Mouse (Mus musculus) midbrain, embryonic 12.5 days (tissue): ENCODE results near the gene Gm8020. TPM values are rescaled to one million over a fixed set of nuclear protein-coding genes. Genes with fewer than 3 reads are reported as not detected.
"Not testable (repeated sequence)": the region's sequence is repeated elsewhere in the genome, so short reads cannot be mapped to it uniquely, and the experiment has no call there.

ENCODE experiments used
- ATAC-seq: fragments of 200-750 bp; cut with Nextera tagmentation; 2 replicates; pipeline ENCODE4 v1.8.0; 2017; ENCODE audit warnings: low read depth, moderate TSS enrichment, moderate library complexity; ENCODE audit not compliant: low FRiP score
- H3K27ac ChIP-seq: fragments of 300-500 bp; sonication (generic); replicated peaks from 2 replicates; pipeline ENCODE4 v1.5.1; 2016; ENCODE audit warnings: mild to moderate bottlenecking
- H3K27me3 ChIP-seq: fragments of 300-500 bp; sonication (generic); 2 replicates; pipeline ENCODE4 v1.6.1; 2016; ENCODE audit warnings: mild to moderate bottlenecking
- H3K36me3 ChIP-seq: fragments of 300-500 bp; sonication (generic); 2 replicates; pipeline ENCODE4 v1.6.1; 2016
- H3K4me1 ChIP-seq: fragments of 300-500 bp; sonication (generic); 2 replicates; pipeline ENCODE4 v1.6.1; 2016
- H3K4me2 ChIP-seq: fragments of 300-500 bp; sonication (generic); replicated peaks from 2 replicates; pipeline ENCODE4 v1.6.1; 2016; ENCODE audit warnings: mild to moderate bottlenecking, moderate library complexity
- H3K4me3 ChIP-seq: fragments of 300-500 bp; sonication (generic); 2 replicates; pipeline ENCODE4 v1.5.1; 2016; ENCODE audit warnings: mild to moderate bottlenecking
- H3K9ac ChIP-seq: fragments of 300-500 bp; sonication (generic); replicated peaks from 2 replicates; pipeline ENCODE4 v1.6.1; 2016; ENCODE audit warnings: mild to moderate bottlenecking, moderate library complexity
- H3K9me3 ChIP-seq: fragments of 300-500 bp; sonication (generic); 2 replicates; pipeline ENCODE4 v1.6.1; 2016; ENCODE audit warnings: mild to moderate bottlenecking
- WGBS: fragments of 180-500 bp; shearing (Covaris S2); methylation state at CpG from one replicate; pipeline ENCODE4 v1.1.7; 2016; 5-methylcytosine and 5-hydroxymethylcytosine counted together
- polyA plus RNA-seq: library from polyadenylated mRNA; unstranded; fragments of >200 nt; fragmentation: Nextera tagmentation; extraction: Ambion mirVana; gene quantifications from 2 replicates; pipeline ENCODE4 v1.2.1, GENCODE M21; 2016

Gene Gm8020
- polyA plus RNA-seq = not detected in 2 replicates

GRCm38 (mm10) chr14:42502249-42502648 lies at the start of gene Gm8020:
Gene Gm8020, minus strand, starts transcription at chr14:42502349.
- 95% methylated on average over 2 of the region's 3 CpGs for WGBS
- not testable (repeated sequence) for H3K4me3 ChIP-seq, ATAC-seq, H3K4me2 ChIP-seq, H3K36me3 ChIP-seq, H3K9me3 ChIP-seq, H3K27me3 ChIP-seq, H3K4me1 ChIP-seq, H3K9ac ChIP-seq, H3K27ac ChIP-seq

- H3K9me3 ChIP-seq, H3K27ac ChIP-seq, H3K9ac ChIP-seq, H3K36me3 ChIP-seq, H3K4me1 ChIP-seq, H3K27me3 ChIP-seq, H3K4me3 ChIP-seq, H3K4me2 ChIP-seq: not testable (repeated sequence)
- ATAC-seq = peak; percentile 56
- WGBS = 8% methylated on average over 28 of the region's 31 CpGs
Measured at GRCm38 (mm10) chr14:42543170-42543701, 41.1 kb upstream of the Gm8020 start.

- not testable (repeated sequence) for H3K9me3 ChIP-seq, H3K36me3 ChIP-seq, H3K4me2 ChIP-seq, H3K4me3 ChIP-seq, H3K9ac ChIP-seq, H3K4me1 ChIP-seq, H3K27me3 ChIP-seq, H3K27ac ChIP-seq
- ATAC-seq = peak; percentile 58
- WGBS = 22% methylated on average over 23 of the region's 29 CpGs
Measured at GRCm38 (mm10) chr14:42542316-42543169, 40.4 kb upstream of the Gm8020 start.

GRCm38 (mm10) chr14:42524182-42524581 lies 22.0 kb upstream of the Gm8020 start, which contains the start of gene Gm8024:
Gene Gm8024, minus strand, starts transcription at chr14:42524282.
- 88% methylated on average over 1 of the region's 3 CpGs for WGBS
- H3K4me2 ChIP-seq, H3K9me3 ChIP-seq, H3K4me3 ChIP-seq, H3K36me3 ChIP-seq, H3K27me3 ChIP-seq, H3K27ac ChIP-seq, H3K9ac ChIP-seq, H3K4me1 ChIP-seq, ATAC-seq: not testable (repeated sequence)

- not testable (repeated sequence) for H3K27ac ChIP-seq, H3K4me2 ChIP-seq, H3K9me3 ChIP-seq, H3K9ac ChIP-seq, ATAC-seq, H3K36me3 ChIP-seq, H3K27me3 ChIP-seq, H3K4me1 ChIP-seq, H3K4me3 ChIP-seq
- WGBS = 65% methylated on average over 2 of the region's 2 CpGs
Measured at GRCm38 (mm10) chr14:42463581-42463980, 38.6 kb downstream of the Gm8020 start, which contains the start of gene Gm8011. Gene Gm8011, plus strand, starts transcription at chr14:42463881.

Other genes with a start within 250 kb of the Gm8020 start
- gene Gm17026, start 242.3 kb downstream of the Gm8020 start, polyA plus RNA-seq = not detected in 2 replicates
- not detected in 2 replicates for gene Gm9611, start 205.0 kb downstream of the Gm8020 start, polyA plus RNA-seq
- not detected in 2 replicates for gene Gm7995, start 192.1 kb downstream of the Gm8020 start, polyA plus RNA-seq
- not detected in 2 replicates for gene Gm8005, start 62.7 kb downstream of the Gm8020 start, polyA plus RNA-seq
- gene Gm8011, start 38.5 kb downstream of the Gm8020 start, polyA plus RNA-seq = not detected in 2 replicates
- gene Gm8024, start 21.9 kb upstream of the Gm8020 start, polyA plus RNA-seq = not detected in 2 replicates
- gene Gm17124, start 97.5 kb upstream of the Gm8020 start, polyA plus RNA-seq = not detected in 2 replicates
- gene Gm3633, start 139.6 kb upstream of the Gm8020 start, polyA plus RNA-seq = not detected in 2 replicates
- not detected in 2 replicates for gene Gm10378, start 153.6 kb upstream of the Gm8020 start, polyA plus RNA-seq